Mouse (Mus musculus) embryonic fibroblast, embryonic 13.5 days (primary cell): ENCODE data around the gene Tcp10c.
"Not testable (repeated sequence)": the region's sequence is repeated elsewhere in the genome, so short reads cannot be mapped to it uniquely, and the experiment has no call there.

Experiments
- CTCF ChIP-seq: IDR thresholded peaks from 2 replicates; pipeline ENCODE4 v1.5.1; 2011; ENCODE audit warnings: mild to moderate bottlenecking, control low read depth, low read length, moderate library complexity, borderline replicate concordance; ENCODE audit not compliant: insufficient read depth
- POLR2A ChIP-seq: IDR thresholded peaks from 2 replicates; pipeline ENCODE4 v1.6.1; 2011; ENCODE audit warnings: low read depth, mild to moderate bottlenecking, control low read depth, low read length, moderate library complexity

- TF ChIP-seq CTCF, POLR2A: not testable (repeated sequence)
These were observed 8.4 kb upstream of the Tcp10c start for GRCm38 (mm10) chr17:13345923-13346322.
